Mouse (Mus musculus) retina, postnatal 7 days (tissue): ENCODE data around the gene Lrrc8e.

Experiments
- DNase-seq: peaks from one replicate; pipeline ENCODE4 v3.0.0-alpha.2; 2012; ENCODE audit warnings: low read depth, low spot score

Lrrc8e gene

DNA sequence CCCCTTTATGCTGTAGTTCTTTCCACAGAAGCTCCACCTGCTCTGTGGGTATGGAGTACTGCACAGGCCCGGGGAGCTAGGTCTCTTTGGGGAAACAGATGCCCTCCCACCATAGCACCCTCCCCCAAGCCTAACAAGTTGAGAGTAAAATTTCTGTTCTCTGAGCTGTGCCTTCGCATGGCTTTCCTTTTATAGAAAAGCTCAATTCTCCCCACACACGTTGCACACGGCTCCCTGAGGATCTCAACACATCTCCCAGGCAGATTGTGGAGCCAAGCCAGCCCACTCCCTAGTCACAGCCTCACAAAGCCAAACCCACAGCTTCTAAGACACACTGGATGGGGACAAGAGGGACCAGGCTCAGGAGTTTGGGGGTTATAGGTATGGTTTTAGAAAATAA, 30.3 kb downstream of the Lrrc8e start:
- DNase-seq: no peak

- DNase-seq: no peak
Measured at GRCm38 (mm10) chr8:4257350-4257749, 30.7 kb downstream of the Lrrc8e start.

DNA sequence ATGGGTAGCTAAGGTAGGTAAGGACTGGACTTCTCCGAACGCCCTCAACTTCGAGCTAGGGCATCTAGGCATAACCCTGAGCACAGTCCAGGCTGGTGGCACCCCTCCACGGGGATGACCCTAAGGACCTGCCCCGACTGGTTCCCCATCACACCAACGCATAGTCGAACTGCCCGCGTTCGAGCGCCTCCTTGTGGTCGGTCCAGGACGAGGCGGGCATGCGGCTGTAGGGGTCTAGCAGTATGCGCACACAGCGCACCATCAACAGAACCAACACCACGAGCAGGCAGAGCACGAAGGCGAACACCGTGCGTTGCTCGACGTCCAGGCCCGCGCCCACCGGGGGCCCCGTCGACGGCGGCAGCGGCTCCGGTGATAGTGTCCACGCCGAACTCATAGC, 31.6 kb downstream of the Lrrc8e start:
- peak; percentile 55 for DNase-seq

- no peak for DNase-seq
Measured at GRCm38 (mm10) chr8:4258678-4259077, 32.1 kb downstream of the Lrrc8e start.

GRCm38 (mm10) chr8:4259125-4259804, 32.6 kb downstream of the Lrrc8e start, which contains the start of gene Ctxn1:
TSS of gene Ctxn1 (minus strand) at chr8:4259274.
- peak; percentile 82 for DNase-seq

DNA sequence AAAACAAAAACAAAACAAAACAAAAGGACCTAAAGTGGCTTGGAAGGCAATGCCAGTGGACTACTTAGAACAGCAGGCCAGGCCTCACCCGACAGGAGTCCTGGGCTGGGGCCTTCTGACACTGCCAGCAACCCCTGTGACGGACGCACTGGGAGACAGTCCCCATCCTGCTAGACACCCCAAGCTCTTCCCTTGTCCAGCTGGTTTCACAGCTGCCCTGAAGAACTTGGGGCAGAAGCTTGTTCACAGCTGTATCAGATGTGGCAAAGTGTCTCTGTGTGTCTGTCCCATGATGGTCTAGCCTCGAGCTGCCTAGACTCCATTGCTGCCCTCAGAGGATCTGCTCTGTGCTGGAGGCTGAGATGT, 33.2 kb downstream of the Lrrc8e start:
- DNase-seq: no peak

DNA sequence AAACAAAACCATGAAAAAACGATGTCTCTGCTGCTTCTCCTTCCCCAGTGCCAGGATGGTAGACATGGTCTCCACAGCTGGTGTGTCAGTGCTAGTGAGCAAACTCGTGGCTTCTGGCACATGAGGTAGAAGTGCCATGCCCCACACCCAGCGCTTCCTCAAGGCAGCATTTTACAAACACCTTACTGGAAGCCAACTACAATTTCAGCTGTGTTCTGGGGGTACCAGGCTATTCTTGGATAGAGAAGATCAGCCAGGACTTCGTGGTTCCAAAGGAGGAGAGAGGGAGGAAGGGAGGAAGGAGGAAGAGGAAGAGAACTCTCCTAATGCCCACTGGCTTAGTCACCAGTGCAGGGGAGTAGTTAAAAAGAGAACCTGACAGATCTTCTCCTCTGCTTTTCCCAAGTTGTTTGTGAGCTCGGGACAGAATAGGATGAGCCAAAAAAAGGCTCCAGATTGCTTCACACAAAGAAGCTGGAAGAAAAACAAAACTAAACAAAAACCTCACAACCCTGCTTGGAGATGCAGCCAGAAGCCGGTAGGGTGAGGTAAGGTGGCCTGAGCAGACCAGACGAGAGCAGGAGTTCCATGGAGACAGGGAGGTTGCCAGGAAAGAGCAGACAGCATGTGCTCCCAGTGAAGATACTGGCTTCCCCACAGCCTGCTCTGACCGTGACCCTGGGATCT, 36.6 kb downstream of the Lrrc8e start:
- DNase-seq: no peak

GRCm38 (mm10) chr8:4265160-4265914, 38.7 kb downstream of the Lrrc8e start:
- no peak for DNase-seq

DNA sequence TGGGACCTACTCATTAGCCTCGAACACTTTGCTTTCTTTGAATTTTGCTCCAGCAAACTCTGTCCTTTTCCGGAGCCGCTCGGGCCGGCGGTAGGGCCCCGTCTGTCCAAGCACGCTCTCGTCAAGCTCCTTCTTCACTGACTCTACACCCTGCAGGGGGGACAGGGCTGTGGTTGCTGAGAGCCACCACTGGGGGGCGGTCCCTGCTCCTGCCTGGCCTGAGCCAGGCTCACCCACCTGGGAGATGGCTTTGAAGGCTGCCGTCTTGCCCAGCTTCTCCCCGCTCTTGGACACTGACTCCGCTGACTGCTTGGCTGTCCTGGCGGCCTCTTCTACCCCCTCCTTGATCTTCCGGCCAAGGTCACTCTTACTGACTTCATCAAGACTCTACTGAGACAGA, 41.0 kb downstream of the Lrrc8e start:
- DNase-seq: no peak

DNA sequence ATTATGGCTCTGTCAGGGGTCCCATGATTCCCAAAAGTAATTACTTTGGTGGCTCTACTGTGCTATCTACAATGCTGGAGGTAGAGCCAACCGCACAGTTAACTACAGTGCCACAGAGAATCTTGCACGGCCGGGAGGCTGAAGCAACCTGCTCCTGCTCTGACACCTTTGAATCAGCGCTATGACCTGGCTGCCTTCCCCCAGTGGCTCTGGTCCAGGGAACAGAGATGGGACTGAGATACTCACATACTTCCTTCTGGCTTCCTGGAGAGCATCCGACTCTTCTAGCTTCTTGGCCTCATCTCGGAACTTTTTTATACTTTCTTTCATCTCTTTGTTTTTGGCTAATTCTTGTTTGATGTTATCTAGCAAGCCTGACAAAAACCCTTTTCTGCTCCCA, 43.0 kb downstream of the Lrrc8e start:
- DNase-seq: no peak

DNA sequence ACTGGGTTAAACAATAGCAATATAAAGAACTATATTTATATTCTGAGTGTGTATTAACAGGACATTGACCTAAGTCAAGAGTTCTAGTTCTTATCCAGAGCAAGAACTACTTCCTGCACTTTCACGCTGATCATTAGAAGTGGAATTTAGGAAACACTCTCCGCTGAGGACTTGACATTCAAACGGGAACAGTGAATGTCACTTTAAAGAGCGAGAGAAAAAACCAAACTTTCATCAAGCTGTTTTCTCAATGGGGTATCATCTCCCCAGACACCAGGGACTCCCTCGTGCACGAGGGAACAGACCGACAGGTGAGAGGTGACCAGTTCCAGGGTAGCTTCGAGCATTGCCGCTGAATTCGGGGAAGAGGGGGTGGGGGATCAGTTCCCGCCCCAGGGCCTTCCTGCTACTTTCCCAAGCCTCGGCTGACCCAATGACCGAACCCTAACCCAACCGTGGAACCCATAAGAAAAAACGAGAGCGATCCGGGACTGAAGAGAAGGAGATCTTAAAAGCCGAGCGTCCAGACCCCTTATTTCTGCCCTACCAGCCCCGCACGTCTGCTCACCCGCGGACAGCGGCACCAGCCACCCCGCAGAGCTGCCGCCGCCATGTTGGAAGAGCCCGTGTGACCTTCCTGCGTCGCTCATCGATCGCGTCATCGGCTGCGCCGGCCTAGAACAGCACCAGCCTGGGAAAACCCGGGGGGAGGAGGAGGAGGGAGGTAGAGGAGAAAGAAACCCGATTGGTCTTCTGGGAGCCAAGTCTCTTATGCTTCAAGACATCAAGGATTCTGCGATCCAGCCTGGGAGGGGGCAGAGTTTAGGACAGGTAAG, 48.9 kb downstream of the Lrrc8e start, which contains the start of gene Timm44:
Gene Timm44, minus strand, starts transcription at position 639 of the 836 bp plus-strand sequence.
- DNase-seq: peak; percentile 92

GRCm38 (mm10) chr8:4276111-4276465, 49.5 kb downstream of the Lrrc8e start:
- DNase-seq: no peak
